ENCODE assay signal across 19 mouse cellular contexts in the genomic region with DNA sequence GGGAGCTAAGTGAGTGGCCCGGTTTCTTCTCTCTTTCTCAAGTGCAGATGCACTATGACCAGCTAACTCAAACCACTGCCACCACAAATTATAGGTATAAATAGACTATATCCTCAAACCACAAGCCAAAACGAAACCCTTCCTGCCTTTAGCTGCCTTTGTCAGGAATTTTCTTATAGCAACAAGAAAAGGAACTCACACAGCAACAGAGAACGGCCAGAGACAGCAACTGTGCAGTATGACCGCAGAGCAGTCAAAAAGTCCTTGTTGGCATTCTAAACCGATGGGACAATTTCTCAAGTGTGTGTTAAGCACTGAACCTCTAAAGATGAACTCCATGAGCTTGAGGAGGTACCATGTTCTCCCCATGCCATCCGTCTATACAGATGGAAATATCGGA. TPM values are rescaled to one million over a fixed set of nuclear protein-coding genes. Genes with fewer than 3 reads are reported as not detected.
DNase-seq lines count a peak whose midpoint lies in the region; ATAC-seq lines count a peak whose summit lies in the region.
"Had no signal": no experiment of that assay in that cellular context is flagged by ENCODE, and none has a peak within 500 bp of the region (broad histone marks: within the 10 kb centered on the region; RNA-seq: fewer than 3 reads in every experiment).

No protein-coding gene starts in this region.

- peaks cover 76% of the 10 kb centered on the region for H3K36me3 ChIP-seq in megakaryocyte, embryonic 14.5 days (replicated peaks; ENCODE audit: low read length)
- H3K36me3 ChIP-seq: intestine, embryonic 15.5 days had no signal

- H3K4me3 ChIP-seq in megakaryocyte, embryonic 14.5 days (replicated peaks), result peak overlapping the region; percentile 7
- H3K4me3 ChIP-seq: heart, embryonic 12.5 days; intestine, embryonic 15.5 days had no signal

- DNase-seq in heart, adult 11 months, result peak; percentile 4
- DNase-seq in heart, postnatal 36 days, result no peak
- no peak for DNase-seq in left cerebral cortex, postnatal 10 days (ENCODE audit: extremely low spot score in 1 of 2, low spot score in 2 of 2)
- no peak for DNase-seq in cerebellum, postnatal 14 days
- DNase-seq: adrenal gland, postnatal 25 days; cerebellum, adult 18-20 months; cerebellum, postnatal 10 days; gastrocnemius, postnatal 10 days; kidney, adult 18-20 months had no signal

- peaks cover 85% of the 10 kb centered on the region for H3K4me1 ChIP-seq in megakaryocyte, embryonic 14.5 days
- H3K4me1 ChIP-seq: intestine, embryonic 15.5 days had no signal

- no peaks in the 10 kb centered on the region for H3K27me3 ChIP-seq in megakaryocyte, embryonic 14.5 days (replicated peaks)
- H3K27me3 ChIP-seq: CH12.LX; heart, embryonic 12.5 days; intestine, embryonic 15.5 days had no signal

- ATAC-seq in megakaryocyte, adult 5-6 weeks (ENCODE audit: poor library complexity, severe bottlenecking), result no peak
- peak; percentile 62 for ATAC-seq in common myeloid progenitor, adult 5-6 weeks (replicated peaks; ENCODE audit: low read depth, poor library complexity, severe bottlenecking)
- peak; percentile 61 for ATAC-seq in megakaryocyte progenitor cell, adult 5-6 weeks (replicated peaks; ENCODE audit: poor library complexity)
- ATAC-seq: activated CD4-positive, CD25-positive, alpha-beta regulatory T cell, adult 4 months; forebrain, embryonic 16.5 days; intestine, embryonic 15.5 days; Patski had no signal

- intact Hi-C loops in heart, postnatal 36 days (cut with DNase I), result no loop called here
- intact Hi-C loops in left cerebral cortex, postnatal 10 days (cut with DNase I), result no loop called here

- H3K9me3 ChIP-seq in megakaryocyte, embryonic 14.5 days, result peaks cover 6% of the 10 kb centered on the region; the same call in 1 of the 2 replicates
- H3K9me3 ChIP-seq: heart, embryonic 12.5 days; intestine, embryonic 15.5 days had no signal

RNA-seq across cellular contexts. Expression of gene Wdfy1, which starts 27.7 kb away (rescaled TPM):
- 10 to 100 TPM; 17.0 to 19.7 TPM for total RNA-seq in heart, postnatal 36 days (2021)
- polyA plus RNA-seq in megakaryocyte, embryonic 14.5 days (2012; ENCODE audit: insufficient read depth, low replicate concordance), result 92.7 and 98.6 TPM in 2 replicates
- total RNA-seq in megakaryocyte, adult 5-6 weeks (2015), result 18.4 and 21.0 TPM in 2 replicates
- 9.0 and 19.3 TPM in 2 replicates for total RNA-seq in megakaryocyte, adult 5-6 weeks (2017)
- 7.5 and 23.4 TPM in 2 replicates for total RNA-seq in common myeloid progenitor, adult 5-6 weeks (2017)
- total RNA-seq in megakaryocyte progenitor cell, adult 5-6 weeks (2015), result 24.9 and 25.8 TPM in 2 replicates
- total RNA-seq in megakaryocyte progenitor cell, adult 5-6 weeks (2017), result 11.6 and 16.1 TPM in 2 replicates
- total RNA-seq in left cerebral cortex, postnatal 10 days (2021), result 10 to 100 TPM; 42.8 to 44.3 TPM

RNA-seq across cellular contexts. Expression of gene Mrpl44, which starts 27.8 kb away (rescaled TPM):
- total RNA-seq in heart, postnatal 36 days (2021), result 10 to 100 TPM; 66.7 to 74.2 TPM
- polyA plus RNA-seq in megakaryocyte, embryonic 14.5 days (2012; ENCODE audit: insufficient read depth, low replicate concordance), result 23.6 and 32.1 TPM in 2 replicates
- total RNA-seq in megakaryocyte, adult 5-6 weeks (2015), result 18.6 and 23.2 TPM in 2 replicates
- total RNA-seq in megakaryocyte, adult 5-6 weeks (2017), result 15.4 and 20.3 TPM in 2 replicates
- total RNA-seq in common myeloid progenitor, adult 5-6 weeks (2017), result 37.1 and 37.9 TPM in 2 replicates
- total RNA-seq in megakaryocyte progenitor cell, adult 5-6 weeks (2015), result 50.8 and 55.8 TPM in 2 replicates
- total RNA-seq in megakaryocyte progenitor cell, adult 5-6 weeks (2017), result 57.3 and 68.7 TPM in 2 replicates
- 10 to 100 TPM; 20.8 to 22.6 TPM for total RNA-seq in left cerebral cortex, postnatal 10 days (2021)

RNA-seq across cellular contexts. Expression of gene Serpine2, which starts 57.4 kb away (rescaled TPM):
- total RNA-seq in heart, postnatal 36 days (2021), result 10 to 100 TPM; 18.7 to 27.2 TPM
- polyA plus RNA-seq in megakaryocyte, embryonic 14.5 days (2012; ENCODE audit: insufficient read depth, low replicate concordance), result 38.8 and 48.3 TPM in 2 replicates
- total RNA-seq in megakaryocyte, adult 5-6 weeks (2015), result 3.3 and 8.2 TPM in 2 replicates
- 3.1 and 6.4 TPM in 2 replicates for total RNA-seq in megakaryocyte, adult 5-6 weeks (2017)
- total RNA-seq in common myeloid progenitor, adult 5-6 weeks (2017), result 16.5 and 18.9 TPM in 2 replicates
- total RNA-seq in megakaryocyte progenitor cell, adult 5-6 weeks (2015), result 36.3 and 39.6 TPM in 2 replicates
- 30.8 and 37.8 TPM in 2 replicates for total RNA-seq in megakaryocyte progenitor cell, adult 5-6 weeks (2017)
- 100 to 1,000 TPM; 186 to 189 TPM for total RNA-seq in left cerebral cortex, postnatal 10 days (2021)
